Mouse (Mus musculus): ENCODE measurements around the gene Rpl27. TPM values are rescaled to one million over a fixed set of nuclear protein-coding genes. Genes with fewer than 3 reads are reported as not detected.
"Not testable (repeated sequence)": the region's sequence is repeated elsewhere in the genome, so short reads cannot be mapped to it uniquely, and the experiment has no call there.

Rpl27 gene
- polyA plus RNA-seq, 1 experiment from 2014 or later: 448 TPM

- H3K4me3 ChIP-seq (replicated peaks; ENCODE audit: low read depth, low read length): peak within 1 kb of the TSS; percentile 83
- peak within 1 kb of the TSS; percentile 97 for H3K4me2 ChIP-seq (ENCODE audit: low read length)
- ATAC-seq (replicated peaks; ENCODE audit: low FRiP score, low read depth) (peak; percentile 46; the same call in 1 of the 2 replicates), DNase-seq (ENCODE audit: low spot score) (peak; percentile 82)
- no peaks in the 10 kb centered on the region for H3K27me3 ChIP-seq (ENCODE audit: insufficient read depth, low read length)
- H3K9me3 ChIP-seq (replicated peaks; ENCODE audit: low read length): no peaks in the 10 kb centered on the region
- 0 out of 2 replicates have a peak, but pooled peaks cover 4% of the 10 kb centered on the region for H3K36me3 ChIP-seq (ENCODE audit: insufficient read depth, low read length)
- H3K9ac ChIP-seq (ENCODE audit: low read depth, low read length): peak within 1 kb of the TSS; percentile 78
- 1% methylated on average over 60 of the region's 60 CpGs for WGBS
- peak within 1 kb of the TSS; percentile 88 for H3K27ac ChIP-seq
- H3K4me1 ChIP-seq (replicated peaks; ENCODE audit: insufficient read depth, low read length): peaks cover 24% of the 10 kb centered on the region
- no peak for TF ChIP-seq CTCF (IDR thresholded peaks at IDR 0.05; ENCODE audit: low read depth)
Measured at GRCm38 (mm10) chr11:101465869-101466551, 23.9 kb downstream of the Rpl27 start, which contains the start of gene Vat1. TSS of gene Vat1 (minus strand) at chr11:101466230.

- H3K9me3 ChIP-seq (replicated peaks; ENCODE audit: low read length); H3K9ac ChIP-seq (ENCODE audit: low read depth, low read length): not testable (repeated sequence)
- H3K4me1 ChIP-seq (replicated peaks; ENCODE audit: insufficient read depth, low read length): peaks cover 24% of the 10 kb centered on the region
Measured at GRCm38 (mm10) chr11:101466552-101466950, 24.5 kb downstream of the Rpl27 start.

GRCm38 (mm10) chr11:101467477-101468262 is 25.6 kb downstream of the Rpl27 start:
- H3K4me3 ChIP-seq (replicated peaks; ENCODE audit: low read depth, low read length): peak overlapping the region; percentile 82
- peak; percentile 65; the same call in 1 of the 2 replicates for TF ChIP-seq CTCF (IDR thresholded peaks at IDR 0.05; ENCODE audit: low read depth)
- peak; percentile 83 for DNase-seq (ENCODE audit: low spot score)
- H3K27ac ChIP-seq: peak overlapping the region; percentile 50; the same call in 1 of the 2 replicates
- 2% methylated on average over 50 of the region's 54 CpGs for WGBS
- H3K9ac ChIP-seq (ENCODE audit: low read depth, low read length): peak overlapping the region; percentile 67
- no peaks in the 10 kb centered on the region for H3K36me3 ChIP-seq (ENCODE audit: insufficient read depth, low read length)
- no peaks in the 10 kb centered on the region for H3K27me3 ChIP-seq (ENCODE audit: insufficient read depth, low read length)
- H3K4me1 ChIP-seq (replicated peaks; ENCODE audit: insufficient read depth, low read length): peaks cover 19% of the 10 kb centered on the region
- H3K4me2 ChIP-seq (ENCODE audit: low read length): peak overlapping the region; percentile 92
- H3K9me3 ChIP-seq (replicated peaks; ENCODE audit: low read length): no peaks in the 10 kb centered on the region
- peak; percentile 57 for ATAC-seq (replicated peaks; ENCODE audit: low FRiP score, low read depth)

More at GRCm38 (mm10) chr11:101466552-101466950, 24.5 kb downstream of the Rpl27 start:
- not testable (repeated sequence) for H3K36me3 ChIP-seq (ENCODE audit: insufficient read depth, low read length); DNase-seq (ENCODE audit: low spot score); H3K27ac ChIP-seq; ATAC-seq (replicated peaks; ENCODE audit: low FRiP score, low read depth); H3K27me3 ChIP-seq (ENCODE audit: insufficient read depth, low read length)
- 57% methylated on average over 5 of the region's 5 CpGs for WGBS
- Histone ChIP-seq H3K4me3 (replicated peaks; ENCODE audit: low read depth, low read length) (peak overlapping the region; percentile 83; the same call in 1 of the 2 replicates), H3K4me2 (ENCODE audit: low read length) (peak overlapping the region; percentile 97)

DNA sequence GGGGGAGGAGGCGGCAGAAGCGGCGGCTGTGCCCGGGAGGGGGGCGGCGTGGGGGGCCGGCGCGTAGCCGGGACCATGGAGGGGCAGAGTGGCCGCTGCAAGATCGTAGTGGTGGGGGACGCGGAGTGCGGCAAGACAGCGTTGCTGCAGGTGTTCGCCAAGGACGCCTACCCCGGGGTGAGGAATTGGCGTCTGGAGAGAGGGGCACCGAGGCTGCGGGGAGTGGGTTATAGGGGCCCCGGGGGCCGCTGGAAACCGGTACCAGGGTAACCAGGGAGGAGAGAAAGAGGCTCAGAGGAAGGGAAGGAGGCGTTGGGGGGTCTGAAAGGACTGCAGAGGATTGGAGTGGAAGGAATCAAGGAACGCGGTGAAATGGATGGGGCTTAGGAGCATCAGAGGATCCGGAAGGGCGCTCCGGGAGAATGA is 26.2 kb downstream of the Rpl27 start:
- no peak for TF ChIP-seq CTCF (IDR thresholded peaks at IDR 0.05; ENCODE audit: low read depth)
- Histone ChIP-seq H3K4me1 (replicated peaks; ENCODE audit: insufficient read depth, low read length) (peaks cover 17% of the 10 kb centered on the region; the same call in 1 of the 2 replicates), H3K27ac (0 out of 2 replicates have a peak overlapping the region, but pooled peaks have one; percentile 50), H3K27me3 (ENCODE audit: insufficient read depth, low read length) (no peaks in the 10 kb centered on the region), H3K4me3 (replicated peaks; ENCODE audit: low read depth, low read length) (peak overlapping the region; percentile 82), H3K9ac (ENCODE audit: low read depth, low read length) (peak overlapping the region; percentile 67), H3K9me3 (replicated peaks; ENCODE audit: low read length) (no peaks in the 10 kb centered on the region), H3K36me3 (ENCODE audit: insufficient read depth, low read length) (no peaks in the 10 kb centered on the region), H3K4me2 (ENCODE audit: low read length) (peak overlapping the region; percentile 92)
- WGBS: under 1% methylated on average over 30 of the region's 31 CpGs
- DNase-seq (ENCODE audit: low spot score) (peak; percentile 37), ATAC-seq (replicated peaks; ENCODE audit: low FRiP score, low read depth) (no peak)

DNA sequence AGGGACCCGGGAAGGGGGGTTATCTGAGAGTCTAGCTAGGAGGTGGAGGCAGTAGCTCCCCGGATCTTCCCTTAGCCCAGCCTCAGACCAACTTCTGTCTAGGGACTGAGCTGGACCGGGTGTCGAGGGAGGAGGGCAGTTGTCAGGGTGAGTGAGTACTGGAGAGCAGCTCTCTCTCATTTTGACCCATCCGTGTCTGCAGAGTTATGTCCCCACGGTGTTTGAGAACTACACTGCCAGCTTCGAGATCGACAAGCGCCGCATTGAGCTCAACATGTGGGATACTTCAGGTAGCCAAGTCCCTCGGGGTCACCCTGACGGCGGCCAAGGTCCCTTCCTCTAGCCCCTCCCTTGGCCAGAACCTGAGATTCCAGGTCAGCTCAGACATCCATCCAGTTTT is 26.6 kb downstream of the Rpl27 start:
- peak overlapping the region; percentile 67 for H3K9ac ChIP-seq (ENCODE audit: low read depth, low read length)
- no peak for TF ChIP-seq CTCF (IDR thresholded peaks at IDR 0.05; ENCODE audit: low read depth)
- no peaks in the 10 kb centered on the region for H3K27me3 ChIP-seq (ENCODE audit: insufficient read depth, low read length)
- H3K36me3 ChIP-seq (ENCODE audit: insufficient read depth, low read length): no peaks in the 10 kb centered on the region
- 7% methylated on average over 12 of the region's 13 CpGs for WGBS
- H3K27ac ChIP-seq: no peak overlapping the region
- H3K4me3 ChIP-seq (replicated peaks; ENCODE audit: low read depth, low read length): peak overlapping the region; percentile 82
- H3K9me3 ChIP-seq (replicated peaks; ENCODE audit: low read length): no peaks in the 10 kb centered on the region
- ATAC-seq (replicated peaks; ENCODE audit: low FRiP score, low read depth): no peak
- peaks cover 13% of the 10 kb centered on the region; the same call in 1 of the 2 replicates for H3K4me1 ChIP-seq (replicated peaks; ENCODE audit: insufficient read depth, low read length)
- no peak for DNase-seq (ENCODE audit: low spot score)
- peak overlapping the region; percentile 92 for H3K4me2 ChIP-seq (ENCODE audit: low read length)

- no peak for TF ChIP-seq CTCF (IDR thresholded peaks at IDR 0.05; ENCODE audit: low read depth)
Measured at GRCm38 (mm10) chr11:101469155-101469554, 27.1 kb downstream of the Rpl27 start.

More at GRCm38 (mm10) chr11:101469155-101469554, 27.1 kb downstream of the Rpl27 start:
- Histone ChIP-seq H3K4me1 (replicated peaks; ENCODE audit: insufficient read depth, low read length) (peaks cover 9% of the 10 kb centered on the region; the same call in 1 of the 2 replicates), H3K27me3 (ENCODE audit: insufficient read depth, low read length) (no peaks in the 10 kb centered on the region), H3K4me2 (ENCODE audit: low read length) (peak overlapping the region; percentile 92), H3K9ac (ENCODE audit: low read depth, low read length) (no peak overlapping the region), H3K9me3 (replicated peaks; ENCODE audit: low read length) (no peaks in the 10 kb centered on the region), H3K36me3 (ENCODE audit: insufficient read depth, low read length) (no peaks in the 10 kb centered on the region), H3K27ac (no peak overlapping the region), H3K4me3 (replicated peaks; ENCODE audit: low read depth, low read length) (no peak overlapping the region)
- DNase-seq (ENCODE audit: low spot score): no peak
- ATAC-seq (replicated peaks; ENCODE audit: low FRiP score, low read depth): no peak
- 58% methylated on average over 4 of the region's 4 CpGs for WGBS

Data from kidney, postnatal 0 days (tissue).